Mouse (Mus musculus): Measurements from ENCODE around the gene Rapgef1. TPM values are rescaled to one million over a fixed set of nuclear protein-coding genes. Genes with fewer than 3 reads are reported as not detected.

The Rapgef1 gene
- polyA plus RNA-seq, 2 experiments: 20.8 to 51.1 TPM

GRCm38 (mm10) chr2:29645071-29645628, 25.6 kb downstream of the Rapgef1 start:
- WGBS: 79% methylated on average over 4 of the region's 4 CpGs
- ATAC-seq (ENCODE audit: low FRiP score, low read depth): no peak

GRCm38 (mm10) chr2:29646613-29647012, 27.1 kb downstream of the Rapgef1 start:
- no peak for DNase-seq (ENCODE audit: low spot score)
- H3K36me3 ChIP-seq (ENCODE audit: control insufficient read depth, insufficient read depth, low read length): peaks cover 3% of the 10 kb centered on the region; the same call in 1 of the 2 replicates

More at GRCm38 (mm10) chr2:29645071-29645628, 25.6 kb downstream of the Rapgef1 start:
- H3K9ac ChIP-seq (ENCODE audit: low read depth, low read length, severe bottlenecking): no peak overlapping the region
- H3K9me3 ChIP-seq (ENCODE audit: control insufficient read depth, low read length): no peaks in the 10 kb centered on the region
- H3K36me3 ChIP-seq (ENCODE audit: control insufficient read depth, insufficient read depth, low read length): peaks cover 3% of the 10 kb centered on the region; the same call in 1 of the 2 replicates
- no peak overlapping the region for H3K4me2 ChIP-seq (replicated peaks; ENCODE audit: low read depth, low read length, severe bottlenecking)
- H3K4me1 ChIP-seq (ENCODE audit: control insufficient read depth, insufficient read depth, low read length): peaks cover 24% of the 10 kb centered on the region
- TF ChIP-seq POLR2A (IDR thresholded peaks at IDR 0.05; ENCODE audit: borderline replicate concordance, extremely low read depth, insufficient read depth, insufficient read length): no peak
- H3K27ac ChIP-seq (replicated peaks; ENCODE audit: low read depth, low read length): no peak overlapping the region
- no peaks in the 10 kb centered on the region for H3K27me3 ChIP-seq (ENCODE audit: control insufficient read depth, insufficient read depth, low read length)
- H3K4me3 ChIP-seq (replicated peaks; ENCODE audit: low read length): no peak overlapping the region
- no peak for DNase-seq (ENCODE audit: low spot score)

GRCm38 (mm10) chr2:29647162-29647561, 27.6 kb downstream of the Rapgef1 start:
- no peak for TF ChIP-seq POLR2A (IDR thresholded peaks at IDR 0.05; ENCODE audit: borderline replicate concordance, extremely low read depth, insufficient read depth, insufficient read length)
- Histone ChIP-seq H3K27ac (replicated peaks; ENCODE audit: low read depth, low read length) (no peak overlapping the region), H3K9ac (ENCODE audit: low read depth, low read length, severe bottlenecking) (no peak overlapping the region), H3K4me1 (ENCODE audit: control insufficient read depth, insufficient read depth, low read length) (peaks cover 17% of the 10 kb centered on the region), H3K4me2 (replicated peaks; ENCODE audit: low read depth, low read length, severe bottlenecking) (no peak overlapping the region), H3K36me3 (ENCODE audit: control insufficient read depth, insufficient read depth, low read length) (peaks cover 3% of the 10 kb centered on the region; the same call in 1 of the 2 replicates), H3K9me3 (ENCODE audit: control insufficient read depth, low read length) (no peaks in the 10 kb centered on the region), H3K27me3 (ENCODE audit: control insufficient read depth, insufficient read depth, low read length) (no peaks in the 10 kb centered on the region), H3K4me3 (replicated peaks; ENCODE audit: low read length) (no peak overlapping the region)
- no peak for ATAC-seq (ENCODE audit: low FRiP score, low read depth)
- no peak for DNase-seq (ENCODE audit: low spot score)
- 84% methylated on average over 4 of the region's 4 CpGs for WGBS

More at GRCm38 (mm10) chr2:29646613-29647012, 27.1 kb downstream of the Rapgef1 start:
- no peak overlapping the region for H3K4me2 ChIP-seq (replicated peaks; ENCODE audit: low read depth, low read length, severe bottlenecking)
- H3K9ac ChIP-seq (ENCODE audit: low read depth, low read length, severe bottlenecking): no peak overlapping the region
- H3K4me3 ChIP-seq (replicated peaks; ENCODE audit: low read length): no peak overlapping the region
- H3K27me3 ChIP-seq (ENCODE audit: control insufficient read depth, insufficient read depth, low read length): no peaks in the 10 kb centered on the region
- H3K27ac ChIP-seq (replicated peaks; ENCODE audit: low read depth, low read length): no peak overlapping the region
- WGBS: 43% methylated on average over 3 of the region's 3 CpGs
- no peaks in the 10 kb centered on the region for H3K9me3 ChIP-seq (ENCODE audit: control insufficient read depth, low read length)
- H3K4me1 ChIP-seq (ENCODE audit: control insufficient read depth, insufficient read depth, low read length): peaks cover 17% of the 10 kb centered on the region
- no peak for TF ChIP-seq POLR2A (IDR thresholded peaks at IDR 0.05; ENCODE audit: borderline replicate concordance, extremely low read depth, insufficient read depth, insufficient read length)
- ATAC-seq (ENCODE audit: low FRiP score, low read depth): peak; percentile 47; the same call in 1 of the 2 replicates

- ATAC-seq (ENCODE audit: low FRiP score, low read depth) (no peak), DNase-seq (ENCODE audit: low spot score) (no peak)
- Histone ChIP-seq H3K9me3 (ENCODE audit: control insufficient read depth, low read length) (no peaks in the 10 kb centered on the region), H3K36me3 (ENCODE audit: control insufficient read depth, insufficient read depth, low read length) (peaks cover 3% of the 10 kb centered on the region; the same call in 1 of the 2 replicates), H3K4me3 (replicated peaks; ENCODE audit: low read length) (no peak overlapping the region), H3K27me3 (ENCODE audit: control insufficient read depth, insufficient read depth, low read length) (no peaks in the 10 kb centered on the region), H3K4me1 (ENCODE audit: control insufficient read depth, insufficient read depth, low read length) (peaks cover 17% of the 10 kb centered on the region), H3K27ac (replicated peaks; ENCODE audit: low read depth, low read length) (no peak overlapping the region), H3K9ac (ENCODE audit: low read depth, low read length, severe bottlenecking) (no peak overlapping the region), H3K4me2 (replicated peaks; ENCODE audit: low read depth, low read length, severe bottlenecking) (no peak overlapping the region)
- 58% methylated on average over 5 of the region's 7 CpGs for WGBS
- no peak for TF ChIP-seq POLR2A (IDR thresholded peaks at IDR 0.05; ENCODE audit: borderline replicate concordance, extremely low read depth, insufficient read depth, insufficient read length)
Measured at GRCm38 (mm10) chr2:29647808-29648207, 28.3 kb downstream of the Rapgef1 start.

- H3K27ac ChIP-seq (replicated peaks; ENCODE audit: low read depth, low read length): no peak overlapping the region
- no peaks in the 10 kb centered on the region for H3K27me3 ChIP-seq (ENCODE audit: control insufficient read depth, insufficient read depth, low read length)
- WGBS: 53% methylated on average over 6 of the region's 6 CpGs
- peaks cover 17% of the 10 kb centered on the region for H3K4me1 ChIP-seq (ENCODE audit: control insufficient read depth, insufficient read depth, low read length)
- no peak overlapping the region; the same call in 1 of the 2 replicates for H3K9ac ChIP-seq (ENCODE audit: low read depth, low read length, severe bottlenecking)
- ATAC-seq (ENCODE audit: low FRiP score, low read depth): no peak; the same call in 1 of the 2 replicates
- no peaks in the 10 kb centered on the region for H3K9me3 ChIP-seq (ENCODE audit: control insufficient read depth, low read length)
- no peak overlapping the region for H3K4me2 ChIP-seq (replicated peaks; ENCODE audit: low read depth, low read length, severe bottlenecking)
- no peak for TF ChIP-seq POLR2A (IDR thresholded peaks at IDR 0.05; ENCODE audit: borderline replicate concordance, extremely low read depth, insufficient read depth, insufficient read length)
- DNase-seq (ENCODE audit: low spot score): peak; percentile 45
- no peak overlapping the region for H3K4me3 ChIP-seq (replicated peaks; ENCODE audit: low read length)
- peaks cover 3% of the 10 kb centered on the region; the same call in 1 of the 2 replicates for H3K36me3 ChIP-seq (ENCODE audit: control insufficient read depth, insufficient read depth, low read length)
Measured at GRCm38 (mm10) chr2:29648956-29649794, 29.7 kb downstream of the Rapgef1 start.
